Comparison of ENCODE assay signal across 10 mouse cellular contexts in the genomic region with DNA sequence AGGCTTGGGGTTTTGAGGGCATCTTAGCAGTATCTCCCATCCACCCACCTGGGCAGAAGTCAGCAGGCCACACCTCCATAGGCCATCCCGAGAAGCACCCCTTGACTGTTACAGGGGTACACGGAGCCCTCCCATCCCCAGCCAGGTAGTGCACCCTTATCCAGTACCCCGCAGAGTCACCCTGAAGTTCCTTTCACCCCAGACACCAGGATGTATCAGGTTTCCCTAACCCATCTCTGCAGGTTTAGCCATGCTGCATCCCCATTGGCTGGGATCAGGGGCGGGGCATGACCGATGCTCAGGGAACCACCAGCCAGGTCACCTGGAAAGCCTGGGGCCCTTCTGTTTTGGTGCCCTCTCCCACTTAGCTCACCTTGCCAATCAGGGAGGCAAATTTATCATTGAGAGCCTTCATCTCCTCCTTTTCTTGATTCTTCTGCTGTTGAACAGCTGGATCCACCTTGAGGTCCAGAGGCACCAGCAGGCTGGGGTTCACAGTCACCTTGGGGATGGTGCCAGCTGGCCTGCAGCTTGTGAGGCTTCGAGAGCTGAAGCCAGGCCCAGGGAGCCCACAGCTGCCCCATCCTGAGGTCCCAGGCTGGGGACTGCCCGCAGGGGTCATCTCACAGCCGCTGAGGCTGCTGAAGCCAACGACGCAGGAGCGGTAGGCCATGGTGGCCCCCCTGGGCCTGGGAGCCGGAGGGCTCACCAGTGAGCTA. TPM values are rescaled to one million over a fixed set of nuclear protein-coding genes. Genes with fewer than 3 reads are reported as not detected.
DNase-seq lines count a peak whose midpoint lies in the region; ATAC-seq lines count a peak whose summit lies in the region.
"Had no signal": no experiment of that assay in that cellular context is flagged by ENCODE, and none has a peak within 500 bp of the region (broad histone marks: within the 10 kb centered on the region; RNA-seq: fewer than 3 reads in every experiment).

No protein-coding gene starts in this region.

- H3K36me3 ChIP-seq in embryonic facial prominence, embryonic 13.5 days: no peaks in the 10 kb centered on the region
- H3K36me3 ChIP-seq in embryonic facial prominence, embryonic 10.5 days (replicated peaks): no peaks in the 10 kb centered on the region
- H3K36me3 ChIP-seq in lung, embryonic 15.5 days: no peaks in the 10 kb centered on the region
- H3K36me3 ChIP-seq in intestine, embryonic 15.5 days: no peaks in the 10 kb centered on the region
- H3K36me3 ChIP-seq: liver, embryonic 13.5 days had no signal

- peak overlapping the region; percentile 27; the same call in 1 of the 2 replicates for H3K4me2 ChIP-seq in embryonic facial prominence, embryonic 13.5 days
- peak overlapping the region; percentile 35 for H3K4me2 ChIP-seq in lung, embryonic 15.5 days
- 0 out of 2 replicates have a peak overlapping the region, but pooled peaks have one; percentile 26 for H3K4me2 ChIP-seq in intestine, embryonic 15.5 days (replicated peaks)
- H3K4me2 ChIP-seq: forebrain, embryonic 13.5 days; liver, embryonic 13.5 days had no signal

- no peaks in the 10 kb centered on the region for H3K27me3 ChIP-seq in embryonic facial prominence, embryonic 13.5 days
- peaks cover 13% of the 10 kb centered on the region; the same call in 1 of the 2 replicates for H3K27me3 ChIP-seq in embryonic facial prominence, embryonic 10.5 days (replicated peaks; ENCODE audit: low read depth, poor library complexity, severe bottlenecking)
- no peaks in the 10 kb centered on the region for H3K27me3 ChIP-seq in lung, embryonic 15.5 days
- no peaks in the 10 kb centered on the region for H3K27me3 ChIP-seq in intestine, embryonic 15.5 days (replicated peaks)
- H3K27me3 ChIP-seq: forebrain, embryonic 13.5 days; liver, embryonic 13.5 days had no signal

- H3K9ac ChIP-seq in embryonic facial prominence, embryonic 13.5 days: no peak overlapping the region
- no peak overlapping the region for H3K9ac ChIP-seq in lung, embryonic 15.5 days
- H3K9ac ChIP-seq in intestine, embryonic 15.5 days: no peak overlapping the region
- H3K9ac ChIP-seq: forebrain, embryonic 13.5 days; liver, embryonic 13.5 days had no signal

- intact Hi-C loops in left cerebral cortex, postnatal 36 days (cut with DNase I): no loop called here

- H3K9me3 ChIP-seq in embryonic facial prominence, embryonic 13.5 days: no peaks in the 10 kb centered on the region
- no peaks in the 10 kb centered on the region for H3K9me3 ChIP-seq in embryonic facial prominence, embryonic 10.5 days
- no peaks in the 10 kb centered on the region for H3K9me3 ChIP-seq in lung, embryonic 15.5 days
- no peaks in the 10 kb centered on the region for H3K9me3 ChIP-seq in intestine, embryonic 15.5 days
- H3K9me3 ChIP-seq: forebrain, embryonic 13.5 days; liver, embryonic 13.5 days had no signal

- no peak overlapping the region for H3K4me3 ChIP-seq in embryonic facial prominence, embryonic 13.5 days
- H3K4me3 ChIP-seq in embryonic facial prominence, embryonic 10.5 days: no peak overlapping the region
- no peak overlapping the region for H3K4me3 ChIP-seq in lung, embryonic 15.5 days
- no peak overlapping the region for H3K4me3 ChIP-seq in intestine, embryonic 15.5 days (replicated peaks)
- H3K4me3 ChIP-seq: forebrain, embryonic 13.5 days; liver, embryonic 13.5 days had no signal

- peak overlapping the region; percentile 69 for H3K27ac ChIP-seq in embryonic facial prominence, embryonic 13.5 days
- H3K27ac ChIP-seq in embryonic facial prominence, embryonic 10.5 days (replicated peaks): no peak overlapping the region
- H3K27ac ChIP-seq in lung, embryonic 15.5 days: peak overlapping the region; percentile 91
- peak overlapping the region; percentile 71 for H3K27ac ChIP-seq in intestine, embryonic 15.5 days
- H3K27ac ChIP-seq: forebrain, embryonic 13.5 days; liver, embryonic 13.5 days had no signal

- no peak for ATAC-seq in embryonic facial prominence, embryonic 13.5 days (ENCODE audit: insufficient number of reproducible peaks, insufficient read depth, low FRiP score, low TSS enrichment, low read depth)
- 0 out of 2 replicates have a peak, but pooled peaks have one; percentile 4 for ATAC-seq in lung, embryonic 15.5 days (ENCODE audit: borderline replicate concordance, extremely low read depth, low FRiP score, low TSS enrichment)
- ATAC-seq in intestine, embryonic 15.5 days: peak; percentile 5; the same call in 1 of the 2 replicates

- 27% methylated on average over 12 of the region's 12 CpGs for WGBS in embryonic facial prominence, embryonic 13.5 days
- 29% methylated on average over 12 of the region's 12 CpGs for WGBS in embryonic facial prominence, embryonic 10.5 days
- 36% methylated on average over 12 of the region's 12 CpGs for WGBS in lung, embryonic 15.5 days
- 48% methylated on average over 12 of the region's 12 CpGs for WGBS in intestine, embryonic 15.5 days

- no peak for DNase-seq in embryonic facial prominence, embryonic 10.5 days (ENCODE audit: low spot score)
- no peak for DNase-seq in lung, postnatal 25 days (ENCODE audit: low spot score)
- DNase-seq in frontal cortex, postnatal 25 days (ENCODE audit: low spot score in 2 of 2): no peak
- no peak for DNase-seq in urinary bladder, postnatal 25 days (ENCODE audit: low spot score)
- no peak for DNase-seq in left cerebral cortex, postnatal 36 days (ENCODE audit: low spot score in 2 of 2)
- DNase-seq: liver, embryonic 13.5 days had no signal

- peaks cover 31% of the 10 kb centered on the region for H3K4me1 ChIP-seq in embryonic facial prominence, embryonic 13.5 days
- peaks cover 36% of the 10 kb centered on the region for H3K4me1 ChIP-seq in embryonic facial prominence, embryonic 10.5 days
- peaks cover 79% of the 10 kb centered on the region for H3K4me1 ChIP-seq in lung, embryonic 15.5 days
- H3K4me1 ChIP-seq in intestine, embryonic 15.5 days (replicated peaks): peaks cover 62% of the 10 kb centered on the region
- H3K4me1 ChIP-seq: liver, embryonic 13.5 days had no signal

RNA-seq across cellular contexts. Expression of gene Krt80, which starts 0.4 kb away (rescaled TPM):
- 2.5 and 3.1 TPM in 2 replicates for polyA plus RNA-seq in embryonic facial prominence, embryonic 13.5 days (2015; fragmentation: Nextera tagmentation; extraction: Ambion mirVana)
- 0.04 and 0.16 TPM in 2 replicates for polyA plus RNA-seq in embryonic facial prominence, embryonic 10.5 days (2016; fragmentation: Nextera tagmentation; extraction: Ambion mirVana)
- 1.7 and 2.0 TPM in 2 replicates for polyA plus RNA-seq in lung, embryonic 15.5 days (2015; fragmentation: Nextera tagmentation; extraction: Ambion mirVana)
- polyA plus RNA-seq in intestine, embryonic 15.5 days (2015; fragmentation: Nextera tagmentation; extraction: Ambion mirVana): 1.2 TPM in 2 replicates
- 1 to 10 TPM; 3.4 to 6.1 TPM for total RNA-seq in left cerebral cortex, postnatal 36 days (2021)

RNA-seq across cellular contexts. Expression of gene Krt7, which starts 41.3 kb away (rescaled TPM):
- polyA plus RNA-seq in embryonic facial prominence, embryonic 13.5 days (2015; fragmentation: Nextera tagmentation; extraction: Ambion mirVana): 19.6 and 23.1 TPM in 2 replicates
- polyA plus RNA-seq in embryonic facial prominence, embryonic 10.5 days (2016; fragmentation: Nextera tagmentation; extraction: Ambion mirVana): 16.2 and 17.4 TPM in 2 replicates
- 152 and 158 TPM in 2 replicates for polyA plus RNA-seq in lung, embryonic 15.5 days (2015; fragmentation: Nextera tagmentation; extraction: Ambion mirVana)
- polyA plus RNA-seq in intestine, embryonic 15.5 days (2015; fragmentation: Nextera tagmentation; extraction: Ambion mirVana): 134 and 137 TPM in 2 replicates
- under 1 TPM in 1 of 2 experiments, not detected in 1; 0.07 TPM for total RNA-seq in left cerebral cortex, postnatal 36 days (2021)
